Mouse (Mus musculus): Measurements from ENCODE around the gene Kcnh1.

DNA sequence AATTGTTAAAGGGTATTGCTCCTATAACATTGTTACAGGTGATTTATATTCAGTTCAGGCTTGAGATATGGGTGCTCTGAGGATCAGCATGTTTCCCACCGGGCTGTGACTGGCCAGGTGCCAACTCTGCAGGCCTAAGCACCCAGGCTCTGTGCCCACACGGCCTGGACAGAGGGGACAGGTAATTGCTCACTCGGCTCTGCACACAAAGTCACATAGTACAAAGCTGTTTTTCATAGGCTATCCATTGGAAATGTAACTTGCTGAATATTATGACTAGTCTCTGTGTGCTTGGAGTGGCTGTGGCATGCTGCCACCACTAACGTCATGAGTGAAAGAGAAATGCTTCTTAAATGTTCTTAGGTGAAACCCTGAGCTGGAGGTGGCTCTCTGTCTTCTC lies 210.4 kb downstream of the Kcnh1 start:
- TF ChIP-seq CTCF (IDR thresholded peaks at IDR 0.05; ENCODE audit: low read depth) = no peak
- TF ChIP-seq EP300 (IDR thresholded peaks at IDR 0.05; ENCODE audit: low read depth) = no peak

All from liver, embryonic 14.5 days (tissue).